ENCODE assay signal across 13 mouse cellular contexts in genomic region chr4:45788446-45789081, GRCm38 (mm10). TPM values are rescaled to one million over a fixed set of nuclear protein-coding genes. Genes with fewer than 3 reads are reported as not detected.
DNase-seq lines count a peak whose midpoint lies in the region; ATAC-seq and TF ChIP-seq lines count a peak whose summit lies in the region.
"Had no signal": no experiment of that assay in that cellular context is flagged by ENCODE, and none has a peak within 500 bp of the region (broad histone marks: within the 10 kb centered on the region; RNA-seq: fewer than 3 reads in every experiment).

No protein-coding gene starts in this region.

- no peak for ATAC-seq in heart, embryonic 13.5 days (ENCODE audit: extremely low read depth, insufficient number of reproducible peaks, low FRiP score, low TSS enrichment)
- no peak for ATAC-seq in limb, embryonic 13.5 days (ENCODE audit: low FRiP score, low read depth)
- peak; percentile 63 for ATAC-seq in granulocyte monocyte progenitor cell, adult 5-6 weeks (replicated peaks; ENCODE audit: poor library complexity, severe bottlenecking)
- no peak for ATAC-seq in cerebellum, adult (ENCODE audit: insufficient number of reproducible peaks, low FRiP score, low TSS enrichment)

- DNase-seq in heart, postnatal 14 days, result no peak
- no peak for DNase-seq in limb, embryonic 10.5 days (ENCODE audit: low spot score)
- DNase-seq: lung, postnatal 10 days; thymus, adult 18-20 months had no signal

- TF ChIP-seq CTCF in small intestine, adult 2 months (IDR thresholded peaks at IDR 0.05; ENCODE audit: extremely low read depth, insufficient read length, insufficient replicate concordance, low read depth, low read length), result no peak

- no peak overlapping the region for H3K4me2 ChIP-seq in heart, embryonic 13.5 days
- H3K4me2 ChIP-seq in limb, embryonic 13.5 days (replicated peaks), result no peak overlapping the region
- H3K4me2 ChIP-seq: embryonic facial prominence, embryonic 15.5 days; limb, embryonic 15.5 days; midbrain, embryonic 11.5 days had no signal

- H3K9me3 ChIP-seq in heart, embryonic 13.5 days, result no peaks in the 10 kb centered on the region
- H3K9me3 ChIP-seq in limb, embryonic 13.5 days, result no peaks in the 10 kb centered on the region
- H3K9me3 ChIP-seq in limb, embryonic 10.5 days (replicated peaks), result no peaks in the 10 kb centered on the region
- H3K9me3 ChIP-seq: embryonic facial prominence, embryonic 15.5 days; limb, embryonic 15.5 days had no signal

- TF ChIP-seq POLR2A in small intestine, adult 2 months (IDR thresholded peaks at IDR 0.05; ENCODE audit: low read depth, low read length), result no peak

- peak overlapping the region; percentile 84 for H3K27ac ChIP-seq in heart, embryonic 13.5 days (replicated peaks)
- H3K27ac ChIP-seq in limb, embryonic 13.5 days, result no peak overlapping the region
- no peak overlapping the region for H3K27ac ChIP-seq in limb, embryonic 10.5 days
- H3K27ac ChIP-seq in small intestine, adult 2 months (ENCODE audit: insufficient read depth, low read depth, low read length), result peak overlapping the region; percentile 75
- H3K27ac ChIP-seq: embryonic facial prominence, embryonic 15.5 days; limb, embryonic 15.5 days had no signal

- no peaks in the 10 kb centered on the region for H3K36me3 ChIP-seq in heart, embryonic 13.5 days
- H3K36me3 ChIP-seq in limb, embryonic 13.5 days, result no peaks in the 10 kb centered on the region
- H3K36me3 ChIP-seq in limb, embryonic 10.5 days, result no peaks in the 10 kb centered on the region
- no peaks in the 10 kb centered on the region for H3K36me3 ChIP-seq in small intestine, adult 2 months (ENCODE audit: control insufficient read depth, insufficient read depth, low read length)
- H3K36me3 ChIP-seq: embryonic facial prominence, embryonic 15.5 days; limb, embryonic 15.5 days had no signal

- H3K9ac ChIP-seq in heart, embryonic 13.5 days, result peak overlapping the region; percentile 57
- H3K9ac ChIP-seq in limb, embryonic 13.5 days, result 0 out of 2 replicates have a peak overlapping the region, but pooled peaks have one; percentile 8
- H3K9ac ChIP-seq: embryonic facial prominence, embryonic 15.5 days; limb, embryonic 15.5 days had no signal

- H3K4me1 ChIP-seq in heart, embryonic 13.5 days, result peaks cover 50% of the 10 kb centered on the region
- H3K4me1 ChIP-seq in limb, embryonic 13.5 days, result 0 out of 2 replicates have a peak, but pooled peaks cover 3% of the 10 kb centered on the region
- peaks cover 10% of the 10 kb centered on the region; the same call in 1 of the 2 replicates for H3K4me1 ChIP-seq in limb, embryonic 10.5 days
- peaks cover 42% of the 10 kb centered on the region for H3K4me1 ChIP-seq in small intestine, adult 2 months (ENCODE audit: control insufficient read depth, insufficient read depth, insufficient read length, low read length)
- H3K4me1 ChIP-seq: embryonic facial prominence, embryonic 15.5 days; limb, embryonic 15.5 days had no signal

- no peak overlapping the region for H3K4me3 ChIP-seq in heart, embryonic 13.5 days
- no peak overlapping the region for H3K4me3 ChIP-seq in limb, embryonic 13.5 days
- no peak overlapping the region for H3K4me3 ChIP-seq in limb, embryonic 10.5 days
- H3K4me3 ChIP-seq in small intestine, adult 2 months (ENCODE audit: low read depth, low read length), result no peak overlapping the region
- H3K4me3 ChIP-seq: embryonic facial prominence, embryonic 15.5 days; limb, embryonic 15.5 days had no signal

- H3K27me3 ChIP-seq in heart, embryonic 13.5 days (replicated peaks), result peaks cover 29% of the 10 kb centered on the region
- peaks cover 46% of the 10 kb centered on the region for H3K27me3 ChIP-seq in limb, embryonic 13.5 days
- H3K27me3 ChIP-seq in limb, embryonic 10.5 days (ENCODE audit: low read depth, poor library complexity, severe bottlenecking), result peaks cover 47% of the 10 kb centered on the region
- no peaks in the 10 kb centered on the region for H3K27me3 ChIP-seq in small intestine, adult 2 months (ENCODE audit: control insufficient read depth, insufficient read depth, low read length)
- H3K27me3 ChIP-seq: embryonic facial prominence, embryonic 15.5 days had no signal

- intact Hi-C loops in heart, postnatal 14 days (cut with DNase I), result loop anchor here (5.0 kb wide), 1 partner anchor 64 kb away; no protein-coding TSS in a partner anchor

- 71% methylated on average over 13 of the region's 13 CpGs for WGBS in heart, embryonic 13.5 days
- 80% methylated on average over 13 of the region's 13 CpGs for whole genome bisulfite sequencing in limb, embryonic 13.5 days
- WGBS in limb, embryonic 10.5 days, result 87% methylated on average over 13 of the region's 13 CpGs
- 33% methylated on average over 13 of the region's 13 CpGs for WGBS in small intestine, adult 2 months

RNA-seq across cellular contexts. Expression of gene Aldh1b1, which starts 10.3 kb away (rescaled TPM):
- polyA plus RNA-seq in heart, embryonic 13.5 days (2015; fragmentation: Nextera tagmentation; extraction: Ambion mirVana), result 121 and 130 TPM in 2 replicates
- total RNA-seq in heart, postnatal 14 days (2021), result 10 to 100 TPM; 30.2 to 31.6 TPM
- 1.9 and 2.2 TPM in 2 replicates for polyA plus RNA-seq in limb, embryonic 13.5 days (2015; fragmentation: Nextera tagmentation; extraction: Ambion mirVana)
- polyA plus RNA-seq in limb, embryonic 10.5 days (2016; fragmentation: Nextera tagmentation; extraction: Ambion mirVana), result 2.5 and 2.9 TPM in 2 replicates
- total RNA-seq in granulocyte monocyte progenitor cell, adult 5-6 weeks (2014; fragmentation: Nextera tagmentation), result 15.1 and 16.2 TPM in 2 replicates
- 45.3 and 54.8 TPM in 2 replicates for total RNA-seq in granulocyte monocyte progenitor cell, adult 5-6 weeks (2017)
- 55.3 and 276 TPM in 2 replicates for polyA plus RNA-seq in small intestine, adult 2 months (2012; rRNA removed)

RNA-seq across cellular contexts. Expression of gene Igfbpl1, which starts 38.2 kb away (rescaled TPM):
- polyA plus RNA-seq in heart, embryonic 13.5 days (2015; fragmentation: Nextera tagmentation; extraction: Ambion mirVana), result 3.2 and 4.6 TPM in 2 replicates
- 1 to 10 TPM; 2.2 to 2.4 TPM for total RNA-seq in heart, postnatal 14 days (2021)
- 0.25 and 0.47 TPM in 2 replicates for polyA plus RNA-seq in limb, embryonic 13.5 days (2015; fragmentation: Nextera tagmentation; extraction: Ambion mirVana)
- 0.28 and 0.48 TPM in 2 replicates for polyA plus RNA-seq in limb, embryonic 10.5 days (2016; fragmentation: Nextera tagmentation; extraction: Ambion mirVana)
- not detected in 2 replicates for total RNA-seq in granulocyte monocyte progenitor cell, adult 5-6 weeks (2014; fragmentation: Nextera tagmentation)
- not detected in 2 replicates for total RNA-seq in granulocyte monocyte progenitor cell, adult 5-6 weeks (2017)
- 0.42 TPM in 1 of 2 replicates, not detected in the other for polyA plus RNA-seq in small intestine, adult 2 months (2012; rRNA removed)
- total RNA-seq: neutrophil, adult 5-6 weeks had no signal

RNA-seq across cellular contexts. Expression of gene Stra6l, which starts 59.9 kb away (rescaled TPM):
- polyA plus RNA-seq in heart, embryonic 13.5 days (2015; fragmentation: Nextera tagmentation; extraction: Ambion mirVana), result 0.05 and 0.13 TPM in 2 replicates
- not detected for total RNA-seq in heart, postnatal 14 days (2021)
- polyA plus RNA-seq in limb, embryonic 13.5 days (2015; fragmentation: Nextera tagmentation; extraction: Ambion mirVana), result 0.67 and 1.3 TPM in 2 replicates
- polyA plus RNA-seq in limb, embryonic 10.5 days (2016; fragmentation: Nextera tagmentation; extraction: Ambion mirVana), result 0.83 and 1.7 TPM in 2 replicates
- total RNA-seq in granulocyte monocyte progenitor cell, adult 5-6 weeks (2014; fragmentation: Nextera tagmentation), result 0.69 TPM in 1 of 2 replicates, not detected in the other
- 0.09 and 0.10 TPM in 2 replicates for total RNA-seq in granulocyte monocyte progenitor cell, adult 5-6 weeks (2017)
- 2.3 and 7.1 TPM in 2 replicates for polyA plus RNA-seq in small intestine, adult 2 months (2012; rRNA removed)
- total RNA-seq: neutrophil, adult 5-6 weeks had no signal

Comparison
In these comparisons a context has a peak if more than half of its experiments do, and no peak if none do; other contexts are left out.
1. H3K27ac ChIP-seq: peak in heart, embryonic 13.5 days (single experiment) and small intestine, adult 2 months (single experiment); none in limb, embryonic 13.5 days (single experiment) and limb, embryonic 10.5 days (single experiment).
2. RNA of gene Aldh1b1, which starts 10.3 kb away (polyA plus RNA-seq): 55.3 to 276 TPM in small intestine, adult 2 months and 121 to 130 TPM in heart, embryonic 13.5 days; 2.5 to 2.9 TPM in limb, embryonic 10.5 days and 1.9 to 2.2 TPM in limb, embryonic 13.5 days; every median in the first group is over 10 times any median in the second.